Mouse (Mus musculus) naive thymus-derived CD4-positive, alpha-beta T cell, adult 2 months (primary cell): ENCODE data around the gene Minpp1.
A peak's percentile ranks its signal among the peaks of the same experiment; 100 is the strongest.

Source experiments
- DNase-seq: peaks from one replicate; pipeline ENCODE4 v3.0.0-alpha.2; 2011; ENCODE audit warnings: low read depth

Gene Minpp1

GRCm38 (mm10) chr19:32489166-32489895 lies 3.8 kb downstream of the Minpp1 start:
- DNase-seq = no peak

DNA sequence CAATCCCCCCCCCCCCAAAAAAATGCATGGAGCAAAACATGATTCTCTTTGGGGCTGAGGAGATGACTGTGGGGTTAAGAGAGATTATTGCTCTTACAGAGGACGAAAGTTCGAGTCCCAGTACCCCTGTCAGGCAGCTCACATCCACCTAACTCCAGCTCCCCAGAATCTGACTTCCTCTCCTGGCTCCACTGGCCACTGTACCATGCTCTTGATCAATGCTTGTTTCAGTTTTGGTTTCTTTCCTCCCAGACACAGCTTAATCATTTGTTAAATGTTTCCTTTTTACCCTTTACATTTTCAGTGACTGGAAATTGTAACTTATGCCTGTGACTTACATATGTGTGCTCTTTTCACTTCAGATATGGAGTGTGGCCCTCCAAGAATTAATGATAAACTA lies 5.4 kb downstream of the Minpp1 start:
- peak; percentile 19 for DNase-seq

DNA sequence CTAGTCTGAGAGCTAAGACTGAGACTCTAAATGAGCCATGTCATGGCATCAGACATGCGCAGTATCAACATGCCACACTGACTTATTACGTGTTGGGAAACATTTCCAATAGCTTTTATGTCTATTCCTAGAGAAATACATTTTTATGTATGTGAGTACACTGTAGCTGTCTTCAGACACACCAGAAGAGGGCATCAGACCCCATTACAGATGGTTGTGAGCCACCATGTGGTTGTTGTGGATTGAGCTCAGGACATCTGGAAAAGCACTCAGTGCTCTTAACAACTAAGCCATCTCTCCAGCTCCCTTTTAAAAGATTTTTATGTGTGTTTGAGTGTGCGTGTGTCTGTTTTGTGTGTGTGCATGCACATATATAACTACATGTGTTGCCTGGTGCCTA lies 6.8 kb downstream of the Minpp1 start:
- DNase-seq = no peak

DNA sequence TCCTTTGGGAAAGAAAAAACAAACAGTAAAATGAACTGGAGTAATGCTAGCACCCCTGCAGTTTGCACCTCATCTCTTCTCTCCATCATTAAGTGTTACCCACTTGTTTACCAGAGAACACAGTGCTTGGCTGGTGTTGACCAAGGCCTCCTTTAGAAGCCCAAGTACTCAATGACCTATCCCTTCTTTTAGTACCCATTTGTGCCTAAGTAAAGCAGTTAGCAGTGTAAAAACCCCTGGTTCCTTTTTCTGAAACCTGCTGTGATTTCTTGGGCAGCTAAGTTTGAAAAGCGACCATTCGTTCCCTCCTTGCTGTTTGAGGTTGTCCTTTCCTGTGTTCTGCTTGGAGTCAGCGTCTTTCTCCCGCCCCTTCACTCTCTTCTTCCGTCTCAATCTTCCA lies 7.4 kb downstream of the Minpp1 start:
- no peak for DNase-seq

DNA sequence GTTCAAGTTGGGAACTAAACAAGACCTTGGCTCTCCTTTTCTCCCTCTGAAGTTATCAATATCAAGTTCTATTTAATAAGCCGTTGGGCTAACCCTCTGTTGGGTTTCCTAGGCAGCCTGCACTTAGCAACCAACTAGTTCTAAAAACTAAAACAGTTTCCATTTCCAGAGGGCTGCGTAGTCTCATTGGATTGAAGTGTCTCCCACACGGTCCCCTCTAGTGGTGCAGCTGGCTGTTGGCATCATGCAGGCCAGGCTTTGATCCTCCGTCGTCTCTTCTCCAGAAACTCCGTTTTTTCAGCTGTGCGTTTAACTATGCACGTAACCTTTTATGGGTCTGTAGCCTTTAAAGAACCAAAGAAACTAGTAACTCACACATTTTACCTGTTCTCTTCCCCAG lies 7.9 kb downstream of the Minpp1 start:
- DNase-seq = no peak

GRCm38 (mm10) chr19:32494611-32495010 lies 9.0 kb downstream of the Minpp1 start:
- DNase-seq = no peak

DNA sequence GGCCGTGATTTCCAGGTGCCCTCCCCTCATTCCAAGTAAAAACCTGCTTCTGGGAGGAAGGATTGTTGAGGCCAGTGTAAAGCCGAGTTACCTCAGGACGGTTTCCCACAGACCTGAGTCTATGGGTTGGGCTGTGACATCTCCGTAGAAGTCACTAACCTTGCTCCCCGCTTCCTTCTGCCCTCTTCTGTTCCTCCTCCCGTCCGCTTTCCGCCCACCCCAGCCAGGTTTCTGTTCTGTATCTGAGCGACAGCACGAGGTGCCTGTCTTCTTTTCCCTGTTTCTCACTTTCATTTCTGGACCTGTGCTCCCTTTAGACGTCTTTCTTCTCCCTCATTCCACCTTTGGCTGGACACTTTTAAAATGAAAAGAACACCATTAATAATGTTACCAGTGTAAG lies 9.5 kb downstream of the Minpp1 start:
- no peak for DNase-seq

- DNase-seq = no peak
These were observed 11.8 kb downstream of the Minpp1 start for GRCm38 (mm10) chr19:32497411-32497810.

DNA sequence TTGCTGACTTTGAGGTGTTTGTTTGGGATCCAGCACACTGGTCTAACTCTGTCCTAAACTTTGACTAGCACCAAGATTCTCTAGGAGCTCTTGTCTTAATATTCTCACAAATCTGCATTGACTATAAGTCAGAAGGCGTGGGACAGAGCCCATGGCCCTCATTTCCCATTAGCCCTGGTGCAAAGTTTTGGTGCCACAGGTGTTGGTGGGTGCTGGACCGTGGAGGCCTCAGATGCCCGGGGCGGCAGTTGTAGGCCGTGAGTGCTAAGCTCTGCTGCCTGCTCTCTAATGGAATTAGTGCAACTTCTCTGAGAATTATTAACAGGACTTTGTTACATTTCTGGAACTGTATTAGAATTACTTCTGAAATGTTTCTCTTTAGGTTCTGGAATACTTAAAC lies 12.4 kb downstream of the Minpp1 start:
- no peak for DNase-seq

DNA sequence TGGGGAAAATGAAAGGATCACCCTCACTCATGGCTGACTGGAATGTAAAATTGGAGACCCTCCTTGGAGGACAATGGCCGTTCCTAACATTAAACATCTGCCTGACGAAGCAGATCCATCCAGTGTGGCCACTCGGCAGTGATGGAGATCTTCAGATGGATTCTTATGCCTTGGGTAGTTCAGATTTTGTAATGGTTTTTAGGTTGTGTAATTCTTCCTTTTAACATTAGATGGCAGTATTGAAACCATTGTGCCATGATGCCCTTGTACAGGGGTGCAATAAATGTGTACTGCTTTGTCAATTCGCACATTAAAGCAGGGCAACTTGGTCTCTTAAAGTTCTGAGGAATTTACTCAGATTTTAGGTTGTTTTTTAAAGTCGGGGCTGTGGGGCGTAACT lies 15.8 kb downstream of the Minpp1 start:
- peak; percentile 62 for DNase-seq

- no peak for DNase-seq
These were observed 20.5 kb downstream of the Minpp1 start for GRCm38 (mm10) chr19:32506081-32506480.

- no peak for DNase-seq
These were observed 20.9 kb downstream of the Minpp1 start for GRCm38 (mm10) chr19:32506514-32506913.

- no peak for DNase-seq
These were observed 21.5 kb downstream of the Minpp1 start for GRCm38 (mm10) chr19:32507100-32507499.

DNA sequence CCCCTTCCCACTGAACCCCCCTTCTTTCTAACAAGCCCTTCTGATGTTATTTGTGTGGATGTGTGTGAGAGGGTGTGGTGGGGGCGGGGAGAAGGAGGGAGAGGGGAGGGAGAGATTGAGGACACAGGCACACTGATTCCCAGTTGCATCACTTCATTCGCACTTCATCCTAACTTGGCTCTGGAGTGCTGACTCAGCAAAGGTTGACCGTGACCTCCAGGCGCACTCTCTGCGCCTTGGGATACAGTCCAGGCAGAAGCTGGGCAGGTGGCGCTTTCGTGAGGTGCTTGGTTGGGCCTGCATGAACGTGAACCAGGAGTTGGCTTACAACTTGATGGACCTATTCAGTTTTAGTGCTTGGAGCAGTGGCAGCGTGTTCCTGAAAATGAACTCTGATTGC lies 22.0 kb downstream of the Minpp1 start:
- DNase-seq = no peak

DNA sequence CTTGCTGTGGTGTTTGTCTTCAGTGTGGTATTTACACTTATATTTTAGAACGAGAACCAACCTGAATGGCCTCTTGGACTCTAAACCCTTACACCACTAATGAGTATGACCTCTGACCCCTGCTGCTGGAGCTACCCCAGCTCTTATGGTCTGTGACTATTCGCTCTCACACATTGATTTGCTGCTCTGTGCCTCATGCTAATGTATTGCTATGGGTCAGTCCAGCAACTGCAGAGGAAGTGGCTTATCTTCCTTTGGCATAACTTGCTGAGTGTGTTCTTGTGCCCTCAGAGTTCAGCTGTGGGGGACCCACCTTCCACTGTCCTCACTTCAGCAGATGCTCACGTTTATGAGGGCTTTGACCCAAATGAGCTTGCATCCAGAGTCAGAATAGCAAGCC lies 24.7 kb downstream of the Minpp1 start:
- DNase-seq = no peak

- no peak for DNase-seq
These were observed 25.4 kb downstream of the Minpp1 start for GRCm38 (mm10) chr19:32510962-32511361.

DNA sequence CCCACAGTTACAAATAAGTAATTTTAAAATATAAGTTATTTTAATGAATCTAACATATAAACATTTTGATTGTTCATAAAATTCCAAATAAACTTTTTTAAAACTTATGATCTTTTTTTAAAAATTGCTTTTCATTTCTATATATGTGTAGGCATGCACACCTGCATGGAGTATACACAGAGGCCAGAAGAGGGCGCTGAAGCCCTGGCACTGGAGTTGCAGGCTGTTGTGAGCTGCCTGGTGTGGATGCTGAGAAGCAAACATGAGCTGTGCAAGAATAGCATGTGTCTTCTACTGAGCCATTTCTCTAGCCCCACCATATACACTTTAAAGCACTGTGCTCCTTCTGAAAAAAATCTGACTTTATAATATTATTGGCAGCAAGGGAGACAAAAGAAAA lies 26.9 kb downstream of the Minpp1 start:
- DNase-seq = peak; percentile 24

DNA sequence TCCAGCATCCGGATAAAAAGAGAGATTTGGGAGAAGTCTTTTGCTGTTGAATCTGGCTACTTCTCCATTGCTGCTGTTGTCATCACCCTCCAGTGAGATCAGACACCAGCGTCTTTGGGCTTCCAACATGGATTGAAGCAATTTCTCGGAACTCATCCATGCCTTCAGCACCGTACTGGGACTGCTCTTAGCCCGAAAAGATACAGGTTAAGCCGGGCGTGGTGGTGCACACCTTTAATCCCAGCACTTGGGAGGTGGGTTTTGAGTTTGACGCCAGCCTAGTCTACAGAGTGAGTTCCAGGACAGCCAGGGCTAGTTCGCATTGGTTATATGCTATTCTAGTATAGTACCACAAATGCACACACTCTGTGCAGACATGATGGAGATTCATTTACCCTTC lies 31.0 kb downstream of the Minpp1 start:
- no peak for DNase-seq

- peak; percentile 42 for DNase-seq
These were observed 35.9 kb downstream of the Minpp1 start for GRCm38 (mm10) chr19:32521446-32521845.

DNA sequence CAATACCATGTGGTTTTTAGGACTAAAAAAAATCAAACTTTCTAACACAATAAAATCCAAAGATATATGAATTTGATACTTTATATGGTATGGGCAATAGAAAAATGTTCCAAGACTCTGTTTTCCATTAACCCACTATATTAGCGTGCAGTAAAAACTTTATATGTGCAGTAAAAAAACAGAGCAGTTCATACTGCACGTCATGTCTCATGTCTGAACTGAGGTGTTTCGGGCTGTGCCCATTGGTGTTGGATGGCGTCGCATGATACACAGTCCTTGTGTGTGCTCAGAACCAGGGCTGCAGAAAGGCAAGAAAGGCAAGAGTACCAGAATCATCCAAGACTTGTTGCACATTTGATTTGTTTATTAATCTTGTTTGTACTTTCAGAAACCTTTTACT lies 36.7 kb downstream of the Minpp1 start:
- DNase-seq = no peak

DNA sequence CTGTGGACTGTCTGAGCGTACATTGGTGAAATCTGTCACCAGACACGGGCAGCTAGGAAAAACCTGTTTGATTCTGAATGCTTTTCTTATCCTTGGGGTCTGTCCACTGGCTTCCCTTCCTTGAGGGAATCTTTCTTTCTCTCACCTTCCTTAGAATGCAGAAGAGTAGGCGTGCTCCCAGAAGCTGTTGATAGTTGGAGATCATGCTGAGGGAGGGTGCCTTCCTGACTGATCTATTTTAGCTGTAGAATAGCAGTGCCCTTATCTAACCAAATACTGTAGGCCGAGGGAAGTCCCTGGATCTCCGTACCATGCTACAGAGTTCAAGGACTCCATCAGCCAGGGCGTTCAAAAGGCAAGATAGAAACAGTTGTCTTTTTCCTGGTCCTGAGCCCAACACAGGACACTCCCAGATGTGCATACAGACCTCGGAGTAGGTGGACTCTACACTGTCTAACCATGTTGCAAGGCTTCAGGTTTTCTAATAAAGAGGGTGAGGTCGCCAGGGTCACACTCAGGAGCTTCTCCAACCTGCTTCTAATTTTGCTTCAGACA lies 37.3 kb downstream of the Minpp1 start:
- DNase-seq = no peak

DNA sequence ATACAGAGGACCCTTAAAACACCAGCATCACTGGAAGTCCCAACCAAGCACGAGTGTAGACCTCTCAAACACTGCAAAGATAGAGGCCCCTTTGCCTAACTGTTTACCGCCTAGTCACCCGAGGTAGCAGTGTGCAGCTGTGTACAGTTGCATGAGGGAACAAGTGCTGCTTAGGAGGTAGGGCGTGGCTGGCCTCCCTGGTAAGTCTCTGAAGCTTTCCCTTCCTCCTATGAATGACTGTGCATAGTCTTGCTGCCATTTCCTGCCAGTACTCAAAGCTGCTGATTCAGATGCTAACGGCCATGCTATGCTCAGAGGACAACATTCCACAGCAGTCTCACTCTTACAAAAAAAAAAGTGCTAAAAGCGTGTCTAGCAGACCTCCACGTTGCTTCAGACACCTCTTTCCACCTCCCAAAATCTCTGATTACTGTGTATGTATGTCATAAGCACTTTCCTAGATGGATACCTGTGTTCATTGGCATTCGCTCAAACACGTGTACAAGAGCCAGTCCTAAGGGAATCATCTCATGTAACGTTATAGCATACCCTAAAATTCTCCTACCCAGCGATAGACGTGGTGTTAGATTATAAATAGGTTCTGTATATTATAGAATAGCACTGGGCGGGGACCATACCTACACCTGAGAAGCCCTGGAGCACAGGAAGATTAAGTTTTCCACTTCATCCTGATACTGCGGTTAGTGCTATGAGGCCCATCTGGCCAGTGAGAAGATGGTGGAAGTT lies 38.4 kb downstream of the Minpp1 start:
- peak; percentile 32 for DNase-seq

- no peak for DNase-seq
These were observed 38.9 kb downstream of the Minpp1 start for GRCm38 (mm10) chr19:32524516-32524860.

- DNase-seq = no peak
These were observed 41.6 kb downstream of the Minpp1 start for GRCm38 (mm10) chr19:32527139-32527538.
